Mouse (Mus musculus) heart, adult 9 months (tissue): ENCODE data around the gene Smco1.

ENCODE experiments used
- DNase-seq, 2 experiments: peaks; one replicate each; pipeline ENCODE4 v3.0.0; 2022; ENCODE audit warnings: low spot score in 2 of 2

Smco1 gene

GRCm38 (mm10) chr16:32311970-32312369 lies 40.7 kb downstream of the Smco1 start:
- DNase-seq = no peak

- DNase-seq = no peak
These were observed 41.1 kb downstream of the Smco1 start for GRCm38 (mm10) chr16:32312386-32312785.

- no peak for DNase-seq
These were observed 41.6 kb downstream of the Smco1 start for GRCm38 (mm10) chr16:32312859-32313258.

DNA sequence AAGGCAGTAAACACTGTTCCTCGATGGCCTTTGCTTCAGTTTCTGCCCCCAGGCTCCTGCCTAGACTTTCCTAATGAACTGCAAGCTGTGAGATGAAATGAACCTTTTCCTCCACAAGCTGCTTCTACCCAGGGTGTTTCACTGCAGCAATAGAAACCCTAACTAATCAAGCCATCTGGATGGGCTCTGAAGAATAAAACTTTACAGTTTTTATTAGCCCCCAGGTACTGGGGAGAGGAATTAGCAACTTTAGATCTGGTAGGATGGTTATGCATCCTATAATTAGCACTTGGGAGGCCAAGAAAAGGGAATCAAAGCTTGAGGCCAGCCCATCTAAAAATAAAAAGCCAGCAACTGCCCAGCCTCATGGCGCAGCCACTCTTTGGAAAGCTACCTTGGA lies 45.3 kb downstream of the Smco1 start:
- DNase-seq = no peak

DNA sequence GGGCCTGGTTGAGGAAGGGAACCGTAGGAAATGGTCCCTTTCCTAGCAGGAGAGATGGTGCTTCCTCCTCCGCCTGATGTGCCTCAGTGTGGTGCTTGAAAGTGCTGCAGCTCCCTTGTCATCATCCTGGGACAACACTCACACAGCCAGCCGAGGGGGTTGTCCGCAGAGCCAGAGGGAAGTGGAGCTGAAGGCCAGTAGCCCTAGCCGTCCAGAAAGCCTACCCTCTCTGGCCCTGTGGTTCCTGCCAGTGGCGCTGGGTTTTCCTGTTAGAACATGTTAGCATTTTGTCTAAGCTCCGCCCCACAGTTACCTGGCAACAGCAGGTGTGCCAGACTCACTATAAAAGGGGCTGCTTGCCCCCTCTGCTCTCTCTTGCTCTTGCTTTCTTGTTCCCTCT lies 52.7 kb downstream of the Smco1 start:
- DNase-seq = no peak
